Mouse (Mus musculus) liver, embryonic 16.5 days (tissue): ENCODE data around the gene Tysnd1. TPM values are rescaled to one million over a fixed set of nuclear protein-coding genes. Genes with fewer than 3 reads are reported as not detected.

ENCODE experiments used
- ATAC-seq: fragments of 200-750 bp; cut with Nextera tagmentation; 2 replicates; pipeline ENCODE4 v1.8.0; 2017; ENCODE audit warnings: low read depth, mild to moderate bottlenecking, moderate number of reproducible peaks, moderate library complexity
- H3K27ac ChIP-seq: fragments of 300-500 bp; sonication (generic); 2 replicates; pipeline ENCODE4 v1.5.1; 2014; ENCODE audit warnings: mild to moderate bottlenecking, low read length
- H3K27me3 ChIP-seq: fragments of 300-500 bp; sonication (generic); 2 replicates; pipeline ENCODE4 v1.6.1; 2014; ENCODE audit warnings: low read depth, low read length, mixed read lengths; ENCODE audit not compliant: control insufficient read depth, insufficient read depth
- H3K36me3 ChIP-seq: fragments of 300-500 bp; sonication (generic); 2 replicates; pipeline ENCODE4 v1.6.1; 2014; ENCODE audit warnings: mild to moderate bottlenecking; ENCODE audit not compliant: control insufficient read depth, insufficient read depth
- H3K4me1 ChIP-seq: fragments of 300-500 bp; sonication (generic); 2 replicates; pipeline ENCODE4 v1.6.1; 2014; ENCODE audit warnings: low read depth, low read length, mixed read lengths; ENCODE audit not compliant: control insufficient read depth
- H3K4me2 ChIP-seq: fragments of 300-500 bp; sonication (generic); 2 replicates; pipeline ENCODE4 v1.6.1; 2014; ENCODE audit warnings: low read depth, low read length, mixed read lengths
- H3K4me3 ChIP-seq: fragments of 300-500 bp; sonication (generic); 2 replicates; pipeline ENCODE4 v1.5.1; 2014; ENCODE audit warnings: low read depth, mild to moderate bottlenecking, low read length
- H3K9ac ChIP-seq: fragments of 300-500 bp; sonication (generic); 2 replicates; pipeline ENCODE4 v1.6.1; 2014; ENCODE audit warnings: low read depth, low read length
- H3K9me3 ChIP-seq: fragments of 300-500 bp; sonication (generic); replicated peaks from 2 replicates; pipeline ENCODE4 v1.6.1; 2016; ENCODE audit warnings: low read length; ENCODE audit not compliant: control insufficient read depth
- WGBS: fragments of 180-500 bp; shearing (Covaris S2); extraction: QIAGEN DNeasy Blood & Tissue Kit; methylation state at CpG from one replicate; pipeline ENCODE4 v1.1.7; 2014; ENCODE audit not compliant: insufficient replicate concordance; 5-methylcytosine and 5-hydroxymethylcytosine counted together
- polyA plus RNA-seq: library from polyadenylated mRNA; unstranded; fragments of >200 nt; fragmentation: Nextera tagmentation; extraction: Ambion mirVana; gene quantifications from 2 replicates; pipeline ENCODE4 v1.2.1, GENCODE M21; 2015

Tysnd1 gene
- polyA plus RNA-seq, 1 experiment from 2014 or later: 12.8 TPM

GRCm38 (mm10) chr10:61720331-61720730, 25.0 kb downstream of the Tysnd1 start:
- Histone ChIP-seq H3K27me3 (no peaks in the 10 kb centered on the region), H3K9me3 (no peaks in the 10 kb centered on the region), H3K4me1 (peaks cover 3% of the 10 kb centered on the region; the same call in 1 of the 2 replicates), H3K4me3 (no peak overlapping the region), H3K36me3 (no peaks in the 10 kb centered on the region), H3K9ac (no peak overlapping the region), H3K27ac (no peak overlapping the region), H3K4me2 (no peak overlapping the region)
- WGBS: 81% methylated on average over 7 of the region's 7 CpGs
- ATAC-seq: no peak

- 49% methylated on average over 3 of the region's 3 CpGs for WGBS
- no peak overlapping the region for H3K27ac ChIP-seq
- ATAC-seq: no peak
Measured at GRCm38 (mm10) chr10:61722215-61722614, 26.9 kb downstream of the Tysnd1 start.

GRCm38 (mm10) chr10:61723271-61723670, 28.0 kb downstream of the Tysnd1 start:
- no peaks in the 10 kb centered on the region for H3K36me3 ChIP-seq
- no peak for ATAC-seq
- no peaks in the 10 kb centered on the region for H3K9me3 ChIP-seq
- H3K27me3 ChIP-seq: no peaks in the 10 kb centered on the region
- no peak overlapping the region for H3K4me2 ChIP-seq
- no peaks in the 10 kb centered on the region for H3K4me1 ChIP-seq
- no peak overlapping the region for H3K9ac ChIP-seq
- WGBS: 64% methylated on average over 6 of the region's 6 CpGs
- no peak overlapping the region for H3K27ac ChIP-seq
- no peak overlapping the region for H3K4me3 ChIP-seq

More at GRCm38 (mm10) chr10:61722215-61722614, 26.9 kb downstream of the Tysnd1 start:
- H3K36me3 ChIP-seq: no peaks in the 10 kb centered on the region
- H3K4me3 ChIP-seq: no peak overlapping the region
- H3K27me3 ChIP-seq: no peaks in the 10 kb centered on the region
- H3K9ac ChIP-seq: no peak overlapping the region
- no peaks in the 10 kb centered on the region for H3K4me1 ChIP-seq
- no peaks in the 10 kb centered on the region for H3K9me3 ChIP-seq
- H3K4me2 ChIP-seq: no peak overlapping the region

DNA sequence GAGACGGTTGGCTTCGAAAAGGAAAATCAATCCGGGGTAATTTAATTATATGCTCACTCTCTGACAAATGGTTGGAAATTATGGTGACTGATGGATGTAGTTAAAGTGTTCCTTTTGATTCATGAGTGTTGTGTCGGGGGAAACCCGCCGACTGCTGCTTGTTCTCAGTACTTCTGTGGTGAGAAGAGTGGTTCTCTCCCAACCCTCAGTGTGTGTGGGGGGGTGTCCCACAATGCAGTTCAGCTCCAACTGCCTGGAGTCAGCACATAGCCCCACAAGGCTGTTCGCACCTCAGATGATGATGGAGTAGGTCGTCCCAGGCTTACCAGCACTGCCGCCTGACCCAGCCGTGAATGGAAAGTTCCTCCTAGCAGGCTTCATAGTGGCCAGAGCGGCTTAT, 33.9 kb downstream of the Tysnd1 start:
- ATAC-seq: no peak
- Histone ChIP-seq H3K4me3 (no peak overlapping the region), H3K9me3 (no peaks in the 10 kb centered on the region), H3K27ac (no peak overlapping the region), H3K36me3 (no peaks in the 10 kb centered on the region; the same call in 1 of the 2 replicates), H3K27me3 (no peaks in the 10 kb centered on the region), H3K4me2 (no peak overlapping the region), H3K4me1 (no peaks in the 10 kb centered on the region), H3K9ac (no peak overlapping the region)
- WGBS: 66% methylated on average over 11 of the region's 11 CpGs

- WGBS: 82% methylated on average over 6 of the region's 6 CpGs
- Histone ChIP-seq H3K36me3 (no peaks in the 10 kb centered on the region; the same call in 1 of the 2 replicates), H3K27ac (no peak overlapping the region), H3K27me3 (no peaks in the 10 kb centered on the region), H3K9ac (no peak overlapping the region), H3K9me3 (no peaks in the 10 kb centered on the region), H3K4me1 (no peaks in the 10 kb centered on the region), H3K4me3 (no peak overlapping the region), H3K4me2 (no peak overlapping the region)
- ATAC-seq: no peak
Measured at GRCm38 (mm10) chr10:61730171-61730570, 34.9 kb downstream of the Tysnd1 start.

- Histone ChIP-seq H3K9ac (no peak overlapping the region), H3K4me2 (no peak overlapping the region), H3K4me3 (no peak overlapping the region), H3K27ac (no peak overlapping the region), H3K9me3 (no peaks in the 10 kb centered on the region), H3K4me1 (no peaks in the 10 kb centered on the region), H3K36me3 (no peaks in the 10 kb centered on the region; the same call in 1 of the 2 replicates), H3K27me3 (no peaks in the 10 kb centered on the region)
- no peak for ATAC-seq
- WGBS: 49% methylated on average over 3 of the region's 3 CpGs
Measured at GRCm38 (mm10) chr10:61734377-61734776, 39.1 kb downstream of the Tysnd1 start.

GRCm38 (mm10) chr10:61736671-61737078, 41.4 kb downstream of the Tysnd1 start:
- H3K36me3 ChIP-seq: no peaks in the 10 kb centered on the region
- 67% methylated on average over 10 of the region's 10 CpGs for WGBS
- no peak for ATAC-seq

DNA sequence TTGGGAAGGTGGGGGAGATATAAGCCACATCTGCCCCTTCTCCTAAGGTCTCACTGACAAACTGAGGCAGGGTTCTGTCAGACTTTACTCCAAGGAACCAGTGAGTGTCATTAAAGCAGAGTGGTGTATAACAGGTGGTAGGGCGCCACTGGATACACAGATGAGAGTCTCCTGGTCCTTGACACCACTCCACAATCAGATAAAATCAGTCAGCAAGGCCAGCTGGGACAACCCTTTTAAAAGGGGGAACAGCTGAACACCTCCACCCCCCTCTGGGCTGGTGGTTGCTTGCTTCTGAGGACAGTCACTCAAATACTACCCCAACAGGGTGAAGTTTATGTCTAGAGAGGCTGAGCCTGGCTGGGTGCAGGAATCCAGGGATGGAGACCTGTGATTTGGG, 42.2 kb downstream of the Tysnd1 start:
- no peak overlapping the region for H3K27ac ChIP-seq
- H3K9ac ChIP-seq: no peak overlapping the region
- H3K4me1 ChIP-seq: no peaks in the 10 kb centered on the region
- no peaks in the 10 kb centered on the region for H3K27me3 ChIP-seq
- no peaks in the 10 kb centered on the region for H3K36me3 ChIP-seq
- no peaks in the 10 kb centered on the region for H3K9me3 ChIP-seq
- no peak overlapping the region for H3K4me2 ChIP-seq
- 65% methylated on average over 1 of the region's 1 CpGs for WGBS
- no peak for ATAC-seq
- H3K4me3 ChIP-seq: no peak overlapping the region

More at GRCm38 (mm10) chr10:61736671-61737078, 41.4 kb downstream of the Tysnd1 start:
- Histone ChIP-seq H3K4me2 (no peak overlapping the region), H3K9ac (no peak overlapping the region), H3K27me3 (no peaks in the 10 kb centered on the region), H3K9me3 (no peaks in the 10 kb centered on the region), H3K4me3 (no peak overlapping the region), H3K27ac (no peak overlapping the region), H3K4me1 (no peaks in the 10 kb centered on the region)

- no peak overlapping the region for H3K4me2 ChIP-seq
- WGBS: 73% methylated on average over 4 of the region's 4 CpGs
Measured at GRCm38 (mm10) chr10:61738126-61738525, 42.8 kb downstream of the Tysnd1 start.

More at GRCm38 (mm10) chr10:61738126-61738525, 42.8 kb downstream of the Tysnd1 start:
- no peaks in the 10 kb centered on the region for H3K27me3 ChIP-seq
- H3K27ac ChIP-seq: no peak overlapping the region
- no peak overlapping the region for H3K4me3 ChIP-seq
- no peak for ATAC-seq
- H3K9ac ChIP-seq: no peak overlapping the region
- no peaks in the 10 kb centered on the region for H3K36me3 ChIP-seq
- H3K9me3 ChIP-seq: no peaks in the 10 kb centered on the region
- H3K4me1 ChIP-seq: no peaks in the 10 kb centered on the region
